Mouse (Mus musculus): ENCODE measurements at regions not wholly inside any gene's neighbourhood (a gene's known extent, or its start where the extent isn't known, plus 50 kb on each side); places are given as distances from the start of the nearest gene placed in this dataset.

DNA sequence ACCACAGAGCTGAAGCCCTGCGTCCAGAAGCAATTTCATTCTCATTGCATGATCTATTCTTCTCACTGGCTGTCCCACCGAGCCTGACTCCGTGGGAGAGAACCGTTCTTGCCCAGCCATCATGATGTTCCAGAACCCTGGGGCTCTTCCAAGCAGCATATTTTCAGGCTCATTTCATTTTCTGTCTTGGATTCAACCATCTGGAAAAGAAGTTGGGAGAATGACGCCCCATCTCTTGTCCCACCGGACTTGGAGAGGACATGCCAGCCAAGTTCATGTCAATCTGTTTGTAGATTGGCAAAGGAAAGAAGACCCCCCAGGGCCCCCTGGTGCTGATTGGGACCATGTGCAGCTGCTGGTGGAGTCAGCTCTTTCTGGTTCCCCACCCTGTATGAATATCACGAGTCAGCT lies 1400.5 kb upstream of the Lrrc6 start:
- TF ChIP-seq CTCF (IDR thresholded peaks at IDR 0.05; ENCODE audit: extremely low read depth, insufficient read depth, low read length): no peak
- TF ChIP-seq POLR2A (IDR thresholded peaks at IDR 0.05; ENCODE audit: extremely low read depth, insufficient read depth, low read length): no peak
